Mouse (Mus musculus) adrenal gland, adult 18-20 months (tissue): ENCODE data around the gene Zfp963. TPM values are rescaled to one million over a fixed set of nuclear protein-coding genes. Genes with fewer than 3 reads are reported as not detected.
"Not testable (repeated sequence)": the region's sequence is repeated elsewhere in the genome, so short reads cannot be mapped to it uniquely, and the experiment has no call there.

Source experiments
- DNase-seq, 2 experiments: peaks; one replicate each; pipeline ENCODE4 v3.0.0; 2021 to 2022; ENCODE audit warnings: low spot score in 2 of 2
- total RNA-seq, 2 experiments: library from RNA; stranded (reverse); gene quantifications; 1 replicate in 1 of 2; 2 replicates in 1 of 2; pipeline ENCODE4 v1.2.3; 2021

The Zfp963 gene
- total RNA-seq, 2 experiments from 2014 or later = 3.5 to 4.6 TPM

DNA sequence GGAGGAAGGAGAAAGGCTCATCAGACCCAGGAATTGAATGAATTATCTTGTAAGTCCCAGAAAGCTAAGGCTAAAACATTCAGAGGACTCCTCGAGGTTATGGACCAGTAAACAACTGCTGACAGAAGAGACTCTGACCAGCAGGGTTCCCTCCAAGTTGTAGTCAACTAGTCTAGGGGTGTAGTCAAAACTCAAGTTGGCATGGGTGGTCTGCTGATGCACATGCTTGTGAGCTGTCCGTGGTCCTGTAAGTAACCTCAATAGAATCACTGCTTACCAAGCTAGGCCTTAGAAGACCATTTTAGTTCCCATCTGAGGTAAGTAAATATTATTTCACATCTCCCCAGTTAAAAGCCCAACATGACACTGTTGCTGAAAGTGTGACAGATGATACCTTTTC, 8.5 kb downstream of the Zfp963 start:
- no peak for DNase-seq

DNA sequence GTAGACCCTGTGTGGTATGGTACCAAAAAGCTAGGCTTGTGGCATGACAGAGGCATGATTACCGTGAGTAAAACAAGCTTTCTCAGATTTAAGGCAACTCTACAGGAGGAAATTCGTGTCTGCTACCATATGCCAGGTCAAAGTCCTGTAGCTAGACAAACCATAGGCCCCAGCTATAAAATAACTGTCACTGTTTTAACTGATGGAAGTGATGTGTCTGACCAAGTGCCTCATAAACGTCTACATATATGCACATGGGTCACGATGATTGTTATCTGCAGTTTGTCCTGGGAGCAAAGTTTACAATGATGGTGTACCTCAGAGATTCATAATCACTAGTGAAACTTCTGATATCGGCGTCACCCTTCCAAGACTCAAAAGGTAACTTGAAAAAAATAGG, 9.0 kb downstream of the Zfp963 start:
- no peak for DNase-seq

DNA sequence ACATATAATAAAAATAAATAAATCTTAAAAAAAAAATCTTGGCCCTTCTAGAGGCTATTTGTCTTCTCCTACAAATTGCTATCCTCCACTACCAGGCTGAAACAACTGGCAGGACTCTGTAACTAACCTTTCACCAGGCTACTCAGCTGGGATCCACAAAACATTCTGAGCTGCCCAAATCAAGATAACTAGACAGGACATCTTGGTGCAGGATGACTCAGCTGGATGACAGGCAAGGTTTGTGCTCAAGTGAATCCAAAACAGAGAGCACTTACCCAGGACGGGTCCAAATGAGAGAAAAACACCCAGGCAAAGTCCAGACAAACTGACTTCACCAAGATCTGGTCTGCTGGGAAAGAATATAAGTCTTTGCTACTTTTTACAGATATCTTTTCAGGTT, 14.3 kb downstream of the Zfp963 start:
- DNase-seq = no peak

DNA sequence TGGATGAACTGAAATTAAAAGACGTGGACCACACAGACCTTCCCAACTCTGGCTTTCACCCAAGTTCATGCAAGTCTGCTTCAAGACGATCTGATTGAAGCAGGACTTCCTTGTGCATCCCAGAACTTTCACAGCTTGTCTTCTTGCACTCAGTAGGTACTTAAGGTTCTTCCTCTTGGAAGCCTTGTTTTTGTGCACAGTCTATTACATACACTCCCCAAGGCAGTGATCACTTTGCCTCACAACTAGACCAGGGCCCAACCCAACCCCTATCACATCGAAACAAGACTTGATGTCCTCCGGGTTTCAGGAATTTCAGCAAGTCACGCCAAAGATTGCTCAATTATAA, 32.6 kb downstream of the Zfp963 start:
- no peak for DNase-seq

DNA sequence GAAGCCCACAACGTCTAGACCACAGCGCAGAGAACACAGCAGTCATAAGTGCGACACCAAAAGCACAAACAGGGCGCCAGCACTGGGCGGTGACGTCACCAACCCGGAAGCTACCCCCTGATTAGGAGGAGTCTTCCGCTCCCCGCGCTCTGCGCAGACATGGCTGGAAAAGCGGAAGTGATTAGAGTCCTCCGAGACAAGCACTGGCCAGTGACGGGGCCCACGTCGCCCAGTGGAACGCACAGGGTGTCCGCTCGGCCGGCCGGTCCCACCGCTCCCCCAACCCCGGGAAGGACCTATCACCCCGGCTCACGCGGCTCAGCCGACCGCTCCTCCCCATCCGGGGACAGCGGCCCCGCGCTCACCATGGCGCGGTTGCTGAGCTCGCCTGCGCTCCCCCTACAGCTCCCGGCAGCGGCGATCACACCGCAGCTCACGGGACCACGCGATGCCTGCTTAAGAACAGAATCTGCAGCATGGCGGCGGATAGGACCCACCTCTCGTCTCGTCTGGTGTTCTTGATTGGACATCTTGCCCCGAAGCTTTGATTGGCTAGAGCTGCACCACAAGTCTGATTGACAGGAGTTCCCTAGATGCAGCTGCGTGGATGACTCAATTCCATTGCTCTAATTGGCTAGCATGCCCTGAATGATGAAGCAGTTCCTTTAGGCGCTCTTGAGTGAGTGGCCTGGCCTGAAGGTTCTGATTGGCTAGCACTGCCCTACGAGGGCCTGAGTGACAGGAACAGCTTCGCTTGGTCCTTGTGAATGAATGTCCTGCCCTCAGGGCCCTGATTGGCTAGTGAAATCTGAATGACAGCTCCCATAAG, 33.2 kb downstream of the Zfp963 start:
- peak; percentile 86 to 87 for DNase-seq

DNA sequence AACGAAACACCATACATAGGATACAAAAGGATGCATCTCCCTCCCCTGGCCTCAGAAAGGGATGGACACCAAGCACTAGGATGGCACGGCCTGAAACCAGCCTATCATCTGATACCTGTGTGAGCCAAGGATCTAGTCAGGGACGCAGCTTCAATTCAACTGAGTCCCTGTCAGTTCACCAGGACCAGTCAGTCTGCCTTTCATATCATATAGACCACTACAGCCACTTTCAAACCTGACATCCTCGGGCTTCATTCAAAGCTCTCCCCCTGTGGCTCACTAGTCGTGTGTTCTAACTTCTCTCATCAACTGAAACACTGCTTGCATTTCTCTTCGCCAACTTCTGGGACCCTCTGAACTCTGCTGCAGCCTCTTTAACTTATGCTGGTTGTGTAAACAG, 34.4 kb downstream of the Zfp963 start:
- DNase-seq = no peak

DNA sequence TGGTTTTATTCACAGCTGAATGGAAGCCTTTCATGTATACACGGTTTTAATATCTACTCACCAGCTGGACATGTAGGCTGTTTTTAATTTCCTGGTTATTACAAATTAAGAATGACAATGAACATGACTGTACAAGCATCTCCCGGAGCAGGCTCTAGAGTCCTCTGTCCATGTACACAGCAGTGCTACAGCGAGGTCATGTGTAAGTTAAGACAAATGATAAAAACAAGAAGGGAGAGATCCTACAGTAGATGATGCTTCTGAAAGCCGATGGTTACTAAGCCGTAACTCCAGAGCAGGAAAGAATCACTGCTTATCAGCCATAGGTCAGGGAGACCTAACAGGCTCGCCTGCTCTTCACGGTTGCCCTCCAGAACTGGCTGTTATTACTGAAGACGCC, 36.3 kb downstream of the Zfp963 start:
- DNase-seq = no peak

DNA sequence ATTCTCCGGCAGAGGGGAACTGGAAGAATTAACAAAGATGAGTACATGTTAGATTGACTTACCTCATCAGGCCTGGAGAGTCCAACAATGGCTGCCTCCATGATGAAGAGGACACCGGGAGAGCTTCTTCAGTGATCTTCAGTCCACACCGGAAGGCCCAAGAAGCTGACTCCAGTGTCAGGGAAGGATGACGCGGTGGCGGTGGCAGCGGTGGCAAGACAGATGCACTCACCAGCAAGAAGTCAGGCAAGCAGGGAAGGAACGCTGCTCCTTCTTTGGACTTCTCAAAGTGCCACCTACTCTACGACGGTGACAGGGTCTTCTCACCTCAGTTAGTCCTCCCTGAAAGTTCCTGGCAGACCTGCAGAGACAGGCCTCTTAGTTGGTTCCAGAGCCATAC, 39.1 kb downstream of the Zfp963 start, which contains the start of gene Zfp869:
Zfp869 (minus strand) TSS at position 101 of the 400 bp plus-strand sequence.
- not testable (repeated sequence) for DNase-seq

DNA sequence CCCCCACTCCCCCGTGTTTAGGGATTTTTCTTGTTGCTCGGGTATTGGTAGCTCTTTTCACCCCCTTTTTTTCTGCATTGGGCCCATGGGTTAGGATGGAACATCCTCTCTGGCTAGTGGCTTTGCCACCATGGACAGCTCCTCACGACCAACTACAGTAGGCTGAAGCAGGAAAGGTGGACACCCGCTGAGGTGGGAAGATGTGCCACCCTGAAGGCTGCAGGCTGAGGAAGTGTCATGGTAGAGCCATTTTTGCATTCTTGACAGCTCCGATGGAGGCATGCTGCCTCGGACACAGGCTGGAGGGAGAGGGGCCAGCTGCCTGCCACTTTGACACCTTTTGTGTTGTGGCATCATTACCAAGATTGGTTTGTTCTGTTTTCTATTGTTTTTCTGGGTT, 48.0 kb downstream of the Zfp963 start:
- DNase-seq = no peak

Other genes with a start within 250 kb of the Zfp963 start
- not detected for gene Gm7697, start 227.0 kb downstream of the Zfp963 start, total RNA-seq
- gene Zfp868, start 124.4 kb downstream of the Zfp963 start, total RNA-seq = 10 to 100 TPM; 11.1 to 13.3 TPM
- 1 to 10 TPM; 2.7 to 3.0 TPM for gene Zfp964, start 95.5 kb downstream of the Zfp963 start, total RNA-seq
- gene Zfp869, start 39.2 kb downstream of the Zfp963 start, total RNA-seq = 10 to 100 TPM; 20.9 to 26.4 TPM
- gene Gm20422, start 24.9 kb upstream of the Zfp963 start, total RNA-seq = under 1 TPM in 1 of 2 experiments, not detected in 1; 0.64 TPM
- gene Atp13a1, start 41.2 kb upstream of the Zfp963 start, total RNA-seq = 10 to 100 TPM; 34.0 to 42.8 TPM
- 10 to 100 TPM; 20.1 to 24.1 TPM for gene Zfp866, start 41.2 kb upstream of the Zfp963 start, total RNA-seq
- 10 to 100 TPM in 1 of 2 experiments, 1 to 10 TPM in 1; 8.3 to 10.6 TPM for gene Gmip, start 58.7 kb upstream of the Zfp963 start, total RNA-seq
- 1 to 10 TPM; 1.8 to 2.0 TPM for gene Lpar2, start 72.5 kb upstream of the Zfp963 start, total RNA-seq
- 1 to 10 TPM; 1.2 to 1.3 TPM for gene Pbx4, start 82.5 kb upstream of the Zfp963 start, total RNA-seq
- under 1 TPM; 0.06 to 0.10 TPM for gene Cilp2, start 137.7 kb upstream of the Zfp963 start, total RNA-seq
- gene Tssk6, start 152.2 kb upstream of the Zfp963 start, total RNA-seq = under 1 TPM; 0.51 to 0.60 TPM
- gene Ndufa13, start 152.6 kb upstream of the Zfp963 start, total RNA-seq = 100 to 1,000 TPM; 176 to 210 TPM
- gene Yjefn3, start 152.7 kb upstream of the Zfp963 start, total RNA-seq = 1 to 10 TPM; 2.2 to 3.1 TPM
- 100 to 1,000 TPM; 102 to 111 TPM for gene Gatad2a, start 246.4 kb upstream of the Zfp963 start, total RNA-seq